Mouse (Mus musculus) thymus, adult 2 months (tissue): ENCODE data around the gene Dennd6a.

ENCODE experiments used
- CTCF ChIP-seq: fragments of 200-500 bp; IDR thresholded peaks from 2 replicates; pipeline ENCODE4 v1.5.1; 2012; ENCODE audit warnings: mild to moderate bottlenecking, control low read depth, low read length, moderate library complexity, borderline replicate concordance; ENCODE audit not compliant: control insufficient read depth, poor library complexity, insufficient read depth; ENCODE audit errors: extremely low read depth
- POLR2A ChIP-seq: fragments of 200-500 bp; IDR thresholded peaks from 2 replicates; pipeline ENCODE4 v1.6.1; 2012; ENCODE audit warnings: mild to moderate bottlenecking, low read length, control low read depth, moderate library complexity; ENCODE audit not compliant: control insufficient read depth, poor library complexity, insufficient read depth; ENCODE audit errors: extremely low read depth

DNA sequence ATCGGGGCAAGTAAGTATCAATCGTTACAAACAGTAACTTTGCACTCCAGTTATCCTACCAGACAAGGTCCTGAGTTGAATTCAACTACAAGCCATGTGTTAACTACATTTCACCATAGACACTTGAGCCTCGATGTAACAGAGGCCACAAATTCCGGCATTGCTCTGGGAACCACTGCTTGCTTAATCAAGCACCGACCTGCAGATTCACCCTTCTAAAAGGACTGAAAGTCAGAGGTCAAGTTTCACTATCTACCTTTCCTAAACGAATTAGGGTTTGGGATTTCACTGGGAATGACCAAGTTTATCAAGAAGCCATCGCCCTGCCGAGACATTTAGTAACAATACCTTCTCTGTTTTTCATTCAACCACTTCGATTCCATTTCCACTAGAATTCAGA lies 40.9 kb upstream of the Dennd6a start:
- no peak for TF ChIP-seq CTCF
- no peak for TF ChIP-seq POLR2A
